ENCODE assay signal across 10 mouse cellular contexts in genomic region chrX:21089867-21090239, GRCm38 (mm10). TPM values are rescaled to one million over a fixed set of nuclear protein-coding genes. Genes with fewer than 3 reads are reported as not detected.
DNase-seq lines count a peak whose midpoint lies in the region; ATAC-seq and TF ChIP-seq lines count a peak whose summit lies in the region.
"Had no signal": no experiment of that assay in that cellular context is flagged by ENCODE, and none has a peak within 500 bp of the region (broad histone marks: within the 10 kb centered on the region; RNA-seq: fewer than 3 reads in every experiment).

No protein-coding gene starts in this region.

- no peaks in the 10 kb centered on the region for H3K36me3 ChIP-seq in heart, embryonic 14.5 days (ENCODE audit: control insufficient read depth, insufficient read depth, low read length)
- no peaks in the 10 kb centered on the region for H3K36me3 ChIP-seq in heart, postnatal 0 days (replicated peaks; ENCODE audit: control insufficient read depth, insufficient read depth, low read length)
- no peaks in the 10 kb centered on the region for H3K36me3 ChIP-seq in liver, postnatal 0 days (replicated peaks; ENCODE audit: insufficient read depth, low read length)

- peak overlapping the region in 1 of 2 experiments; percentile 67; a peak in 1 of 4 replicates for H3K27ac ChIP-seq in heart, embryonic 14.5 days (replicated peaks in 1 of 2; ENCODE audit: control insufficient read depth in 1 of 2, insufficient read depth in 1 of 2, low read depth in 2 of 2, low read length in 2 of 2)
- no peak overlapping the region for H3K27ac ChIP-seq in bone marrow macrophage, adult 2 months (ENCODE audit: insufficient read depth, low read depth, low read length)
- H3K27ac ChIP-seq in heart, postnatal 0 days (ENCODE audit: low read depth) = peak overlapping the region; percentile 57
- H3K27ac ChIP-seq in liver, postnatal 0 days (ENCODE audit: low read depth) = no peak overlapping the region

- peak overlapping the region; percentile 66 for H3K4me2 ChIP-seq in heart, embryonic 14.5 days (ENCODE audit: low read length)
- peak overlapping the region; percentile 58 for H3K4me2 ChIP-seq in heart, postnatal 0 days (ENCODE audit: low read depth, low read length)
- peak overlapping the region; percentile 60; the same call in 1 of the 2 replicates for H3K4me2 ChIP-seq in liver, postnatal 0 days (ENCODE audit: low read depth, low read length)

- intact Hi-C loops in heart, postnatal 14 days (cut with DNase I) = no loop called here

- H3K27me3 ChIP-seq in heart, embryonic 14.5 days (ENCODE audit: control insufficient read depth, insufficient read depth, low read length) = no peaks in the 10 kb centered on the region
- H3K27me3 ChIP-seq in heart, postnatal 0 days (ENCODE audit: control insufficient read depth, insufficient read depth, low read length) = no peaks in the 10 kb centered on the region
- H3K27me3 ChIP-seq in liver, postnatal 0 days (ENCODE audit: insufficient read depth, low read length) = no peaks in the 10 kb centered on the region

- TF ChIP-seq EP300 in heart, postnatal 0 days (IDR thresholded peaks at IDR 0.05; ENCODE audit: low read depth) = no peak
- no peak for TF ChIP-seq EP300 in liver, postnatal 0 days (IDR thresholded peaks at IDR 0.05; ENCODE audit: low read depth)

- 47% methylated on average over 7 of the region's 7 CpGs for WGBS in heart, embryonic 14.5 days
- WGBS in heart, postnatal 0 days = 49% methylated on average over 7 of the region's 7 CpGs
- 49% methylated on average over 7 of the region's 7 CpGs for WGBS in liver, postnatal 0 days (ENCODE audit: insufficient replicate concordance)

- H3K4me3 ChIP-seq in heart, embryonic 14.5 days (ENCODE audit: control insufficient read depth in 1 of 2, insufficient read depth in 1 of 2, low read depth in 1 of 2, low read length in 2 of 2) = peak overlapping the region; percentile 47 to 53; a peak in 3 of 4 replicates
- H3K4me3 ChIP-seq in bone marrow macrophage, adult 2 months (ENCODE audit: insufficient read depth, low read length) = peak overlapping the region; percentile 65
- H3K4me3 ChIP-seq in heart, postnatal 0 days (ENCODE audit: low read depth, low read length) = peak overlapping the region; percentile 50
- peak overlapping the region; percentile 43; the same call in 1 of the 2 replicates for H3K4me3 ChIP-seq in liver, postnatal 0 days (ENCODE audit: low read depth, low read length)

- TF ChIP-seq POLR2A in bone marrow macrophage, adult 2 months (IDR thresholded peaks at IDR 0.05; ENCODE audit: borderline replicate concordance, low read depth, low read length) = no peak

- no peaks in the 10 kb centered on the region for H3K9me3 ChIP-seq in heart, embryonic 14.5 days (ENCODE audit: control insufficient read depth, low read length)
- H3K9me3 ChIP-seq in heart, postnatal 0 days (replicated peaks; ENCODE audit: control insufficient read depth, low read length) = no peaks in the 10 kb centered on the region
- H3K9me3 ChIP-seq in liver, postnatal 0 days (ENCODE audit: low read length) = no peaks in the 10 kb centered on the region

- no peak for TF ChIP-seq CTCF in bone marrow macrophage, adult 2 months (IDR thresholded peaks at IDR 0.05; ENCODE audit: low read depth, low read length)
- TF ChIP-seq CTCF in heart, postnatal 0 days (IDR thresholded peaks at IDR 0.05; ENCODE audit: low read depth) = no peak
- TF ChIP-seq CTCF in liver, postnatal 0 days (IDR thresholded peaks at IDR 0.05; ENCODE audit: low read depth) = no peak

- ATAC-seq in heart, embryonic 14.5 days (ENCODE audit: insufficient number of reproducible peaks, insufficient read depth, low FRiP score, low read depth) = no peak
- no peak for ATAC-seq in heart, postnatal 0 days (ENCODE audit: insufficient read depth, low read depth)
- ATAC-seq in liver, postnatal 0 days = no peak

- H3K9ac ChIP-seq in heart, embryonic 14.5 days (ENCODE audit: low read length) = peak overlapping the region; percentile 68; the same call in 1 of the 2 replicates
- no peak overlapping the region for H3K9ac ChIP-seq in heart, postnatal 0 days (replicated peaks; ENCODE audit: low read depth, low read length)
- H3K9ac ChIP-seq in liver, postnatal 0 days (replicated peaks) = no peak overlapping the region

- no peak for DNase-seq in heart, postnatal 14 days
- no peak for DNase-seq in heart, postnatal 0 days (ENCODE audit: low spot score)
- DNase-seq in liver, postnatal 0 days = no peak
- DNase-seq in left cerebral cortex, adult 11 months (ENCODE audit: low spot score) = no peak
- no peak for DNase-seq in spleen, postnatal 14 days (ENCODE audit: low spot score in 2 of 2)
- DNase-seq in gastrocnemius, postnatal 25 days = no peak
- DNase-seq: thymus, postnatal 25 days had no signal

- no peaks in the 10 kb centered on the region for H3K4me1 ChIP-seq in heart, embryonic 14.5 days (ENCODE audit: control insufficient read depth in 2 of 2, insufficient read depth in 2 of 2, low read length in 2 of 2)
- H3K4me1 ChIP-seq in bone marrow macrophage, adult 2 months (ENCODE audit: control insufficient read depth, insufficient read depth, low read length) = peaks cover 3% of the 10 kb centered on the region; the same call in 1 of the 2 replicates
- H3K4me1 ChIP-seq in heart, postnatal 0 days (ENCODE audit: control insufficient read depth, insufficient read depth) = no peaks in the 10 kb centered on the region
- no peaks in the 10 kb centered on the region for H3K4me1 ChIP-seq in liver, postnatal 0 days (ENCODE audit: insufficient read depth)

RNA-seq across cellular contexts. Expression of gene Zfp300, which starts 0.5 kb away (rescaled TPM):
- 0.92 and 1.1 TPM in 2 replicates for polyA plus RNA-seq in heart, embryonic 14.5 days (2014; fragmentation: Nextera tagmentation; extraction: Ambion mirVana)
- total RNA-seq in heart, postnatal 14 days (2021) = under 1 TPM; 0.32 to 0.65 TPM
- 0.24 and 0.63 TPM in 2 replicates for polyA plus RNA-seq in bone marrow macrophage, adult 2 months (2012; ENCODE audit: insufficient read depth, insufficient read length, missing spikeins)
- total RNA-seq in heart, postnatal 0 days (2014; rRNA removed; ENCODE audit: low replicate concordance) = 0.35 TPM in 1 of 2 replicates, not detected in the other
- 0.22 and 0.51 TPM in 2 replicates for polyA plus RNA-seq in heart, postnatal 0 days (2015; fragmentation: Nextera tagmentation; extraction: Ambion mirVana)
- polyA plus RNA-seq in liver, postnatal 0 days (2015; fragmentation: Nextera tagmentation; extraction: Ambion mirVana) = 0.08 TPM in 2 replicates
- total RNA-seq in gastrocnemius, postnatal 25 days (2021) = under 1 TPM; 0.13 to 0.72 TPM

RNA-seq across cellular contexts. Expression of gene Spaca5, which starts 21.6 kb away (rescaled TPM):
- polyA plus RNA-seq in heart, embryonic 14.5 days (2014; fragmentation: Nextera tagmentation; extraction: Ambion mirVana) = not detected in 2 replicates
- total RNA-seq in heart, postnatal 14 days (2021) = not detected
- polyA plus RNA-seq in bone marrow macrophage, adult 2 months (2012; ENCODE audit: insufficient read depth, insufficient read length, missing spikeins) = not detected in 2 replicates
- not detected in 2 replicates for total RNA-seq in heart, postnatal 0 days (2014; rRNA removed; ENCODE audit: low replicate concordance)
- not detected in 2 replicates for polyA plus RNA-seq in heart, postnatal 0 days (2015; fragmentation: Nextera tagmentation; extraction: Ambion mirVana)
- polyA plus RNA-seq in liver, postnatal 0 days (2015; fragmentation: Nextera tagmentation; extraction: Ambion mirVana) = not detected in 2 replicates
- not detected for total RNA-seq in gastrocnemius, postnatal 25 days (2021)
- total RNA-seq: layer of hippocampus, postnatal 36 days had no signal

RNA-seq across cellular contexts. Expression of gene Ssxa1, which starts 25.8 kb away (rescaled TPM):
- polyA plus RNA-seq in heart, embryonic 14.5 days (2014; fragmentation: Nextera tagmentation; extraction: Ambion mirVana) = not detected in 2 replicates
- total RNA-seq in heart, postnatal 14 days (2021) = not detected
- polyA plus RNA-seq in bone marrow macrophage, adult 2 months (2012; ENCODE audit: insufficient read depth, insufficient read length, missing spikeins) = not detected in 2 replicates
- not detected in 2 replicates for total RNA-seq in heart, postnatal 0 days (2014; rRNA removed; ENCODE audit: low replicate concordance)
- not detected in 2 replicates for polyA plus RNA-seq in heart, postnatal 0 days (2015; fragmentation: Nextera tagmentation; extraction: Ambion mirVana)
- polyA plus RNA-seq in liver, postnatal 0 days (2015; fragmentation: Nextera tagmentation; extraction: Ambion mirVana) = not detected in 2 replicates
- total RNA-seq in gastrocnemius, postnatal 25 days (2021) = not detected
- total RNA-seq: layer of hippocampus, postnatal 36 days had no signal

RNA-seq across cellular contexts. Expression of gene Zfp182, which starts 27.7 kb away (rescaled TPM):
- 4.0 and 4.8 TPM in 2 replicates for polyA plus RNA-seq in heart, embryonic 14.5 days (2014; fragmentation: Nextera tagmentation; extraction: Ambion mirVana)
- 1 to 10 TPM; 4.4 to 4.5 TPM for total RNA-seq in heart, postnatal 14 days (2021)
- 20.8 and 23.6 TPM in 2 replicates for polyA plus RNA-seq in bone marrow macrophage, adult 2 months (2012; ENCODE audit: insufficient read depth, insufficient read length, missing spikeins)
- total RNA-seq in heart, postnatal 0 days (2014; rRNA removed; ENCODE audit: low replicate concordance) = 2.4 and 5.4 TPM in 2 replicates
- polyA plus RNA-seq in heart, postnatal 0 days (2015; fragmentation: Nextera tagmentation; extraction: Ambion mirVana) = 2.2 and 2.7 TPM in 2 replicates
- 1.3 and 1.4 TPM in 2 replicates for polyA plus RNA-seq in liver, postnatal 0 days (2015; fragmentation: Nextera tagmentation; extraction: Ambion mirVana)
- total RNA-seq in gastrocnemius, postnatal 25 days (2021) = 1 to 10 TPM; 1.8 to 2.1 TPM
